Mouse (Mus musculus): ENCODE results near the gene Caln1.

GRCm38 (mm10) chr5:130335462-130335861 lies 33.8 kb upstream of the Caln1 start:
- TF ChIP-seq CTCF (IDR thresholded peaks at IDR 0.05; ENCODE audit: low read depth) (no peak), EP300 (IDR thresholded peaks at IDR 0.05; ENCODE audit: low read depth) (no peak)

Measured in liver, embryonic 14.5 days (tissue).